Mouse (Mus musculus) forebrain, embryonic 13.5 days (tissue): Measurements from ENCODE around the gene Rprd2. TPM values are rescaled to one million over a fixed set of nuclear protein-coding genes. Genes with fewer than 3 reads are reported as not detected.
"Not testable (repeated sequence)": the region's sequence is repeated elsewhere in the genome, so short reads cannot be mapped to it uniquely, and the experiment has no call there.

Experiments used
- ATAC-seq: fragments of 200-750 bp; cut with Nextera tagmentation; 2 replicates; pipeline ENCODE4 v1.8.0; 2017
- H3K27ac ChIP-seq: fragments of 300-500 bp; sonication (generic); 2 replicates; pipeline ENCODE4 v1.5.1; 2015; ENCODE audit warnings: inconsistent platforms, mild to moderate bottlenecking, moderate library complexity
- H3K27me3 ChIP-seq: fragments of 300-500 bp; sonication (generic); 2 replicates; pipeline ENCODE4 v1.6.1; 2015; ENCODE audit warnings: mild to moderate bottlenecking, inconsistent platforms
- H3K36me3 ChIP-seq: fragments of 300-500 bp; sonication (generic); 2 replicates; pipeline ENCODE4 v1.6.1; 2015; ENCODE audit warnings: mild to moderate bottlenecking, inconsistent platforms; ENCODE audit not compliant: poor library complexity, severe bottlenecking
- H3K4me1 ChIP-seq: fragments of 300-500 bp; sonication (generic); 2 replicates; pipeline ENCODE4 v1.6.1; 2015; ENCODE audit warnings: inconsistent platforms
- H3K4me2 ChIP-seq: fragments of 300-500 bp; sonication (generic); 2 replicates; pipeline ENCODE4 v1.6.1; 2015; ENCODE audit warnings: inconsistent platforms, mild to moderate bottlenecking, moderate library complexity
- H3K4me3 ChIP-seq: fragments of 300-500 bp; sonication (generic); 2 replicates; pipeline ENCODE4 v1.5.1; 2015; ENCODE audit warnings: mild to moderate bottlenecking, inconsistent platforms
- H3K9ac ChIP-seq: fragments of 300-500 bp; sonication (generic); 2 replicates; pipeline ENCODE4 v1.6.1; 2015; ENCODE audit warnings: mild to moderate bottlenecking, inconsistent platforms
- H3K9me3 ChIP-seq: fragments of 300-500 bp; sonication (generic); replicated peaks from 2 replicates; pipeline ENCODE4 v1.6.1; 2016; ENCODE audit warnings: inconsistent platforms
- WGBS: fragments of 180-500 bp; shearing (Covaris S2); methylation state at CpG from one replicate; pipeline ENCODE4 v1.1.7; 2015; 5-methylcytosine and 5-hydroxymethylcytosine counted together
- polyA plus RNA-seq: library from polyadenylated mRNA; unstranded; fragments of >200 nt; fragmentation: Nextera tagmentation; extraction: Ambion mirVana; gene quantifications from 2 replicates; pipeline ENCODE4 v1.2.1, GENCODE M21; 2015

The Rprd2 gene
- 22.7 and 23.5 TPM in 2 replicates for polyA plus RNA-seq

- Histone ChIP-seq H3K36me3 (no peaks in the 10 kb centered on the region), H3K9ac (peak within 1 kb of the TSS; percentile 94)
- under 1% methylated on average over 60 of the region's 60 CpGs for WGBS
Observed at GRCm38 (mm10) chr3:95818571-95819288, at the start of gene Rprd2. Gene Rprd2 (minus strand): TSS chr3:95818863.

DNA sequence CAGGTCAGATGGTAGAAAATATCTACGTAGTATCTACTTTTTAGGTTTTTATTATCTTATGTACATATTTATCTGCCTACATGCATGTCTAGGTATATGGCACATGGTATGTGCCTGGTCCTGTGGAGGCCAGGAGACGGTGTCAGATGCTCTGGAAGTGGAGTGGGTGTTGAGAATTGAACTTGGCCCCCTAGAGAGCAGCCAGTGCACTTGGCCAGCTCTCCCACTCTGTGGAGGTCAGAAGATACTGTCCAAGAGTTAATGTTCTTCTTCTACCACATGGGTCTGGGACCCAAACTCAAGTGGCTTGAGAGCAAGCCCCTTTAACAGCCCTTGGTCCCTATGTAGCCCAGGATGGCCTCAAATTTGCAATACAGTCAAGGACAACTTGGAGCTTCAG is 48.7 kb upstream of the Rprd2 start:
- peaks cover 54% of the 10 kb centered on the region for H3K36me3 ChIP-seq

More at GRCm38 (mm10) chr3:95818571-95819288, at the start of gene Rprd2:
- peak within 1 kb of the TSS; percentile 78 for H3K4me3 ChIP-seq
- H3K4me1 ChIP-seq: peaks cover 38% of the 10 kb centered on the region
- H3K27me3 ChIP-seq: no peaks in the 10 kb centered on the region
- no peaks in the 10 kb centered on the region for H3K9me3 ChIP-seq
- H3K27ac ChIP-seq: peak within 1 kb of the TSS; percentile 100
- peak within 1 kb of the TSS; percentile 74 for H3K4me2 ChIP-seq
- ATAC-seq: peak; percentile 55

DNA sequence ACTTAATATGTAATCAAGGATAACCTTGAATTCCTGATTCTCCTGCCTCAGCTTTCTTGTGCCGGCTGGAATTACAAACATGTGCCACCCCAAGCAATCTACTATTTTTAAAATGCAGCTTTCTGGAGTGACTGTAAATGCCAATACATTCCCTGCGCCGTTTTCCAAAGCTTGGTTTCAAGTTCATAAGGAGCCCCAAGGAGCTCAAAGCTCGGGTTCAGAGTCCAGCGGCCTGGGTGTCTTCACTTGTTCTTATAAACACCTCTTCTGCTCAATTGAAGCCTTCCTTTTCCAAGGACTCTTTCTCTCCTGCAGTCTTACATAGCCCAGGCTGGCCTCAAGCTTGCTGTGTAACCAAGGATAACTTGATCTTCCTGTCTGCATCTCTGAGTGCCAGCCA is 47.4 kb upstream of the Rprd2 start:
- Histone ChIP-seq H3K27me3 (no peaks in the 10 kb centered on the region), H3K4me2 (no peak overlapping the region), H3K4me1 (peaks cover 15% of the 10 kb centered on the region), H3K27ac (no peak overlapping the region), H3K36me3 (peaks cover 54% of the 10 kb centered on the region), H3K4me3 (no peak overlapping the region), H3K9me3 (no peaks in the 10 kb centered on the region), H3K9ac (no peak overlapping the region)
- no peak for ATAC-seq
- WGBS: 94% methylated on average over 5 of the region's 5 CpGs

More for the DNA sequence above, 48.7 kb upstream of the Rprd2 start:
- WGBS: 97% methylated on average over 2 of the region's 2 CpGs
- no peak overlapping the region for H3K27ac ChIP-seq
- H3K4me3 ChIP-seq: no peak overlapping the region
- no peaks in the 10 kb centered on the region for H3K27me3 ChIP-seq
- no peak overlapping the region for H3K9ac ChIP-seq
- no peak for ATAC-seq
- H3K9me3 ChIP-seq: no peaks in the 10 kb centered on the region
- H3K4me1 ChIP-seq: peaks cover 22% of the 10 kb centered on the region
- H3K4me2 ChIP-seq: no peak overlapping the region

DNA sequence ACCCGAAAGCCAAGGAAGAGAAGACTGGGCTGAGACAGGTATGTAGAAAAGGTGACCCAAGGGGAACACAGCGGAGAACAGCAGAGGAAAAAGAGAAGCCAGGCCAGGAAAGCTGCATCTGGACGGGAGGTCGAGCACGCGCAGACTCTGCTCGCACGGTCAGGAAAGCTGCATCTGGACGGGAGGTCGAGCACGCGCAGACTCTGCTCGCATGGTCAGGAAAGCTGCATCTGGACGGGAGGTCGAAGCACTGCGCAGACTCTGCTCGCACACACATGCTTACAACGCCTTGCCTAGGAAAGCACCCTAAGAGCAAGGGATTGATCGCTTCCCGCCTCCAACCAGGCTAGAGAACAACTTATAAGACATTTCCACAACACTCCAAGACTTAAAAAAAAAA is 46.9 kb upstream of the Rprd2 start:
- H3K27me3 ChIP-seq: no peaks in the 10 kb centered on the region
- peaks cover 54% of the 10 kb centered on the region for H3K36me3 ChIP-seq
- H3K4me3 ChIP-seq: no peak overlapping the region
- H3K9me3 ChIP-seq: no peaks in the 10 kb centered on the region
- H3K4me1 ChIP-seq: peaks cover 10% of the 10 kb centered on the region
- H3K27ac ChIP-seq: no peak overlapping the region
- no peak overlapping the region for H3K9ac ChIP-seq
- ATAC-seq: no peak
- 92% methylated on average over 20 of the region's 20 CpGs for WGBS
- H3K4me2 ChIP-seq: no peak overlapping the region

DNA sequence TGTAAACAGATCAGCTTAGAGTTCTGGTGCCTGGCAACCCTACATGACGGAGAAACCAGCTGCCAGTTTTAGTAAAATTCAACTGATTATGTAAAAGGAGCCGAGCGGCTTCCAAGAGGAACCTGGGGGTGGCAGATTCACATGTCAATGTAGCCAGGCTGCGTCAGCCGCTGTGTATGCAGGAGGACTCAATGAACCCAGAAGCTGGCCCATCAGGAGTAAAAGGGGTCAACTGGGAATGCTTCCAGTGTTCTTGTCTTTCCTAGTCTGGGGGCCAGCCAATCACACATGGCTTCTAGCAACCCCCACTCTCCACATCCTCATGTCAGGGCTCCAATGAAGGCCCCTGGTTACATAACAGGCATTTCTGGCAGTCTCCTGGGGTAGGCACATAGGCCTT is 46.4 kb upstream of the Rprd2 start:
- ATAC-seq: no peak
- Histone ChIP-seq H3K9ac (no peak overlapping the region), H3K4me3 (no peak overlapping the region), H3K4me1 (peaks cover 5% of the 10 kb centered on the region; the same call in 1 of the 2 replicates), H3K9me3 (no peaks in the 10 kb centered on the region), H3K27ac (no peak overlapping the region), H3K4me2 (no peak overlapping the region), H3K27me3 (no peaks in the 10 kb centered on the region), H3K36me3 (peaks cover 53% of the 10 kb centered on the region)
- 93% methylated on average over 5 of the region's 5 CpGs for WGBS

DNA sequence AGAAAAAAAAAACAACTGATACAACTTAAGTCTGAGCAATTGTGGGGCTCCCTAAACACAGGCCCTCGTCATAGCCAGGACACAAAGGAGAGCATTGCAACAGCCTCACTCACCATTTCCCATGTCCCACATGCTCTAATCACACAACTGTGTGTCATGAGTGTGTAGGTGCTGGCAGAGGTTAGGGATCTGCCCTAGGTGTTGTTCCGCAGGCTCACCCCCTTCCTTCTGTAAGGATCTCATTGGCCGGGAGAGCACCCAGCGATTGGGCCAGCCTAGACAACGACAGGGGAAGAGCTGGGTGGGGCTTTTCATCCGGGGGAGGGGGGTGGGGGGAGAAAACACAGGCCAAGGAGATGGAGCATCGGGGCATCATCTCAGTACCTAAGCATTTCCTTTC is 44.9 kb upstream of the Rprd2 start:
- Histone ChIP-seq H3K4me3 (no peak overlapping the region), H3K27ac (no peak overlapping the region), H3K36me3 (peaks cover 40% of the 10 kb centered on the region), H3K4me1 (no peaks in the 10 kb centered on the region), H3K4me2 (no peak overlapping the region), H3K9me3 (no peaks in the 10 kb centered on the region), H3K9ac (no peak overlapping the region), H3K27me3 (no peaks in the 10 kb centered on the region)
- ATAC-seq: no peak
- WGBS: 72% methylated on average over 7 of the region's 7 CpGs

GRCm38 (mm10) chr3:95861796-95862195 is 43.1 kb upstream of the Rprd2 start:
- ATAC-seq: peak; percentile 63
- no peaks in the 10 kb centered on the region for H3K27me3 ChIP-seq
- H3K4me3 ChIP-seq: no peak overlapping the region
- no peaks in the 10 kb centered on the region for H3K4me1 ChIP-seq
- peaks cover 28% of the 10 kb centered on the region for H3K36me3 ChIP-seq
- no peaks in the 10 kb centered on the region for H3K9me3 ChIP-seq
- WGBS: 34% methylated on average over 2 of the region's 2 CpGs
- H3K9ac ChIP-seq: no peak overlapping the region
- H3K27ac ChIP-seq: no peak overlapping the region
- no peak overlapping the region for H3K4me2 ChIP-seq

- WGBS: 81% methylated on average over 10 of the region's 10 CpGs
- Histone ChIP-seq H3K9ac (no peak overlapping the region), H3K4me2 (no peak overlapping the region), H3K27ac (no peak overlapping the region), H3K4me1 (0 out of 2 replicates have a peak, but pooled peaks cover under 1% of the 10 kb centered on the region), H3K36me3 (peaks cover 26% of the 10 kb centered on the region), H3K27me3 (no peaks in the 10 kb centered on the region), H3K9me3 (no peaks in the 10 kb centered on the region), H3K4me3 (no peak overlapping the region)
- ATAC-seq: no peak
Observed at GRCm38 (mm10) chr3:95861216-95861615, 42.6 kb upstream of the Rprd2 start.

GRCm38 (mm10) chr3:95860323-95860722 is 41.7 kb upstream of the Rprd2 start:
- Histone ChIP-seq H3K9me3 (no peaks in the 10 kb centered on the region), H3K4me3 (no peak overlapping the region), H3K9ac (no peak overlapping the region), H3K27ac (no peak overlapping the region), H3K27me3 (no peaks in the 10 kb centered on the region), H3K36me3 (peaks cover 22% of the 10 kb centered on the region), H3K4me2 (no peak overlapping the region), H3K4me1 (0 out of 2 replicates have a peak, but pooled peaks cover 3% of the 10 kb centered on the region)
- WGBS: 85% methylated on average over 3 of the region's 3 CpGs
- no peak for ATAC-seq

DNA sequence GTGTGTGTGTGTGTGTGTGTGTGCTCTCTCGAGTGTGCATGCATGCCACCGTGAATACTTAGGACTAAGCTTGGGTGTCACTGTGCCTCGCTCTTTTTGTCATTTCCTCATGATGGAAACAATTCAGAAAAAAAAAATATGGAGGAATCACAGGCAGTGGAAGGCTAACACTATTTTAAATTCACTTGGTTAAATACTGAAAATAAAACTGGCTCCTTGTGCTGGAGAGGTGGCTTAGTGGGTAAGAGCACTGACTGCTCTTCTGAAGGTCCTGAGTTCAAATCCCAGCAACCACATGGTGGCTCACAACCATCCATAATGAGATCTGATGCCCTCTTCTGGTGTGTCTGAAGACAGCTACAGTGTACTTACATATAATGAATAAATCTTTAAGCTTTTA is 39.6 kb upstream of the Rprd2 start:
- H3K27me3 ChIP-seq, H3K4me2 ChIP-seq, ATAC-seq, H3K36me3 ChIP-seq, H3K4me3 ChIP-seq, H3K27ac ChIP-seq, H3K9me3 ChIP-seq, H3K9ac ChIP-seq: not testable (repeated sequence)
- WGBS: 82% methylated on average over 3 of the region's 3 CpGs
- H3K4me1 ChIP-seq: peaks cover 12% of the 10 kb centered on the region

GRCm38 (mm10) chr3:95857050-95857449 is 38.4 kb upstream of the Rprd2 start:
- ATAC-seq: not testable (repeated sequence)
- 83% methylated on average over 1 of the region's 1 CpGs for WGBS

GRCm38 (mm10) chr3:95856115-95856514 is 37.5 kb upstream of the Rprd2 start:
- Histone ChIP-seq H3K9me3 (no peaks in the 10 kb centered on the region), H3K4me2 (peak overlapping the region; percentile 74), H3K36me3 (peaks cover 24% of the 10 kb centered on the region), H3K4me1 (peaks cover 12% of the 10 kb centered on the region), H3K27ac (peak overlapping the region; percentile 73), H3K9ac (peak overlapping the region; percentile 87), H3K4me3 (peak overlapping the region; percentile 90), H3K27me3 (no peaks in the 10 kb centered on the region)
- ATAC-seq: peak; percentile 16
- 29% methylated on average over 7 of the region's 7 CpGs for WGBS

More at GRCm38 (mm10) chr3:95857050-95857449, 38.4 kb upstream of the Rprd2 start:
- H3K4me1 ChIP-seq: peaks cover 12% of the 10 kb centered on the region
- H3K27ac ChIP-seq, H3K27me3 ChIP-seq, H3K9me3 ChIP-seq, H3K4me3 ChIP-seq, H3K4me2 ChIP-seq, H3K9ac ChIP-seq: not testable (repeated sequence)
- peaks cover 14% of the 10 kb centered on the region for H3K36me3 ChIP-seq
